Mouse (Mus musculus) stomach, postnatal 0 days (tissue): ENCODE results near the gene Zbtb11.

Experiments
- CTCF ChIP-seq: IDR thresholded peaks from 2 replicates; pipeline ENCODE4 v1.5.1; 2016; ENCODE audit warnings: antibody characterized with exemption, low read depth, mild to moderate bottlenecking, moderate library complexity
- EP300 ChIP-seq: optimal IDR thresholded peaks from 2 replicates; pipeline ENCODE3; 2016; ENCODE audit warnings: antibody characterized with exemption

- TF ChIP-seq EP300 = no peak
- no peak for TF ChIP-seq CTCF
These were observed 49.7 kb upstream of the Zbtb11 start for GRCm38 (mm10) chr16:55924010-55924409.
